Mouse (Mus musculus) midbrain, embryonic 12.5 days (tissue): ENCODE results near the gene Nox3. TPM values are rescaled to one million over a fixed set of nuclear protein-coding genes. Genes with fewer than 3 reads are reported as not detected.

Source experiments
- ATAC-seq: fragments of 200-750 bp; cut with Nextera tagmentation; 2 replicates; pipeline ENCODE4 v1.8.0; 2017; ENCODE audit warnings: low read depth, moderate TSS enrichment, moderate library complexity; ENCODE audit not compliant: low FRiP score
- H3K27ac ChIP-seq: fragments of 300-500 bp; sonication (generic); replicated peaks from 2 replicates; pipeline ENCODE4 v1.5.1; 2016; ENCODE audit warnings: mild to moderate bottlenecking
- H3K27me3 ChIP-seq: fragments of 300-500 bp; sonication (generic); 2 replicates; pipeline ENCODE4 v1.6.1; 2016; ENCODE audit warnings: mild to moderate bottlenecking
- H3K36me3 ChIP-seq: fragments of 300-500 bp; sonication (generic); 2 replicates; pipeline ENCODE4 v1.6.1; 2016
- H3K4me1 ChIP-seq: fragments of 300-500 bp; sonication (generic); 2 replicates; pipeline ENCODE4 v1.6.1; 2016
- H3K4me2 ChIP-seq: fragments of 300-500 bp; sonication (generic); replicated peaks from 2 replicates; pipeline ENCODE4 v1.6.1; 2016; ENCODE audit warnings: mild to moderate bottlenecking, moderate library complexity
- H3K4me3 ChIP-seq: fragments of 300-500 bp; sonication (generic); 2 replicates; pipeline ENCODE4 v1.5.1; 2016; ENCODE audit warnings: mild to moderate bottlenecking
- H3K9ac ChIP-seq: fragments of 300-500 bp; sonication (generic); replicated peaks from 2 replicates; pipeline ENCODE4 v1.6.1; 2016; ENCODE audit warnings: mild to moderate bottlenecking, moderate library complexity
- H3K9me3 ChIP-seq: fragments of 300-500 bp; sonication (generic); 2 replicates; pipeline ENCODE4 v1.6.1; 2016; ENCODE audit warnings: mild to moderate bottlenecking
- WGBS: fragments of 180-500 bp; shearing (Covaris S2); methylation state at CpG from one replicate; pipeline ENCODE4 v1.1.7; 2016; 5-methylcytosine and 5-hydroxymethylcytosine counted together
- polyA plus RNA-seq: library from polyadenylated mRNA; unstranded; fragments of >200 nt; fragmentation: Nextera tagmentation; extraction: Ambion mirVana; gene quantifications from 2 replicates; pipeline ENCODE4 v1.2.1, GENCODE M21; 2016

The Nox3 gene
- polyA plus RNA-seq, 1 experiment from 2014 or later, result not detected

GRCm38 (mm10) chr17:3602954-3603672 is 92.9 kb downstream of the Nox3 start:
- 91% methylated on average over 6 of the region's 6 CpGs for WGBS
- Histone ChIP-seq H3K27ac (no peak overlapping the region), H3K9ac (no peak overlapping the region), H3K4me3 (no peak overlapping the region), H3K4me1 (no peaks in the 10 kb centered on the region), H3K36me3 (no peaks in the 10 kb centered on the region), H3K9me3 (no peaks in the 10 kb centered on the region), H3K27me3 (no peaks in the 10 kb centered on the region), H3K4me2 (no peak overlapping the region)
- no peak for ATAC-seq

- H3K4me3 ChIP-seq, result no peak overlapping the region
- no peaks in the 10 kb centered on the region for H3K27me3 ChIP-seq
- no peaks in the 10 kb centered on the region for H3K36me3 ChIP-seq
- 78% methylated on average over 1 of the region's 1 CpGs for WGBS
- no peak for ATAC-seq
- no peak overlapping the region for H3K4me2 ChIP-seq
- H3K9ac ChIP-seq, result no peak overlapping the region
- no peaks in the 10 kb centered on the region for H3K9me3 ChIP-seq
- H3K4me1 ChIP-seq, result no peaks in the 10 kb centered on the region
- no peak overlapping the region for H3K27ac ChIP-seq
These were observed 97.7 kb downstream of the Nox3 start for GRCm38 (mm10) chr17:3598393-3598792.

- Histone ChIP-seq H3K27me3 (no peaks in the 10 kb centered on the region), H3K9ac (no peak overlapping the region), H3K27ac (no peak overlapping the region), H3K4me3 (no peak overlapping the region), H3K4me1 (no peaks in the 10 kb centered on the region), H3K4me2 (no peak overlapping the region), H3K36me3 (no peaks in the 10 kb centered on the region), H3K9me3 (no peaks in the 10 kb centered on the region)
- no peak for ATAC-seq
- 75% methylated on average over 1 of the region's 1 CpGs for WGBS
These were observed 98.2 kb downstream of the Nox3 start for GRCm38 (mm10) chr17:3597866-3598265.

GRCm38 (mm10) chr17:3597130-3597529 is 98.9 kb downstream of the Nox3 start:
- Histone ChIP-seq H3K4me3 (no peak overlapping the region), H3K36me3 (no peaks in the 10 kb centered on the region), H3K9me3 (no peaks in the 10 kb centered on the region), H3K27me3 (no peaks in the 10 kb centered on the region), H3K4me2 (no peak overlapping the region), H3K27ac (no peak overlapping the region), H3K4me1 (no peaks in the 10 kb centered on the region), H3K9ac (no peak overlapping the region)
- no peak for ATAC-seq
- WGBS, result 94% methylated on average over 1 of the region's 1 CpGs

Other genes starting within 250 kb of the Nox3 start
- not detected in 2 replicates for gene Cldn20, start 163.7 kb downstream of the Nox3 start, polyA plus RNA-seq
- 15.9 and 16.3 TPM in 2 replicates for gene Tfb1m, start 138.5 kb downstream of the Nox3 start, polyA plus RNA-seq